Mouse (Mus musculus) hindbrain, embryonic 14.5 days (tissue): ENCODE results near the gene Rtf2. TPM values are rescaled to one million over a fixed set of nuclear protein-coding genes. Genes with fewer than 3 reads are reported as not detected.
A peak's percentile ranks its signal among the peaks of the same experiment; 100 is the strongest.

Source experiments
- ATAC-seq: fragments of 200-750 bp; cut with Nextera tagmentation; 2 replicates; pipeline ENCODE4 v1.8.0; 2017; ENCODE audit warnings: moderate number of reproducible peaks, mild to moderate bottlenecking, moderate TSS enrichment, moderate library complexity; ENCODE audit not compliant: low FRiP score
- DNase-seq: peaks from one replicate; pipeline ENCODE4 v3.0.0-alpha.2; 2015; ENCODE audit warnings: low spot score
- H3K27ac ChIP-seq: fragments of 300-500 bp; sonication (generic); 2 replicates; pipeline ENCODE4 v1.5.1; 2014; ENCODE audit warnings: mild to moderate bottlenecking, moderate library complexity
- H3K27me3 ChIP-seq: fragments of 300-500 bp; sonication (generic); 2 replicates; pipeline ENCODE4 v1.6.1; 2014; ENCODE audit warnings: mild to moderate bottlenecking, low read length, mixed read lengths; ENCODE audit not compliant: control insufficient read depth, insufficient read depth
- H3K36me3 ChIP-seq: fragments of 300-500 bp; sonication (generic); replicated peaks from 2 replicates; pipeline ENCODE4 v1.6.1; 2014; ENCODE audit not compliant: control insufficient read depth, insufficient read depth
- H3K4me1 ChIP-seq: fragments of 300-500 bp; sonication (generic); replicated peaks from 2 replicates; pipeline ENCODE4 v1.6.1; 2014; ENCODE audit warnings: antibody characterized with exemption, low read length, mixed read lengths; ENCODE audit not compliant: control insufficient read depth, insufficient read depth
- H3K4me2 ChIP-seq: fragments of 300-500 bp; sonication (generic); replicated peaks from 2 replicates; pipeline ENCODE4 v1.6.1; 2014; ENCODE audit warnings: mild to moderate bottlenecking, moderate library complexity
- H3K4me3 ChIP-seq: fragments of 300-500 bp; sonication (generic); replicated peaks from 2 replicates; pipeline ENCODE4 v1.5.1; 2014; ENCODE audit warnings: mild to moderate bottlenecking, low read length
- H3K9ac ChIP-seq: fragments of 300-500 bp; sonication (generic); 2 replicates; pipeline ENCODE4 v1.6.1; 2014
- H3K9me3 ChIP-seq: fragments of 300-500 bp; sonication (generic); 2 replicates; pipeline ENCODE4 v1.6.1; 2016; ENCODE audit warnings: low read length; ENCODE audit not compliant: control insufficient read depth
- WGBS: fragments of 180-500 bp; shearing (Covaris S2); extraction: QIAGEN DNeasy Blood & Tissue Kit; methylation state at CpG from one replicate; pipeline ENCODE4 v1.1.7; 2014; 5-methylcytosine and 5-hydroxymethylcytosine counted together
- polyA plus RNA-seq: library from polyadenylated mRNA; unstranded; fragments of >200 nt; fragmentation: Nextera tagmentation; extraction: Ambion mirVana; gene quantifications from 2 replicates; pipeline ENCODE4 v1.2.1, GENCODE M21; 2014

Rtf2 gene
- polyA plus RNA-seq, 1 experiment from 2014 or later: 91.7 TPM

DNA sequence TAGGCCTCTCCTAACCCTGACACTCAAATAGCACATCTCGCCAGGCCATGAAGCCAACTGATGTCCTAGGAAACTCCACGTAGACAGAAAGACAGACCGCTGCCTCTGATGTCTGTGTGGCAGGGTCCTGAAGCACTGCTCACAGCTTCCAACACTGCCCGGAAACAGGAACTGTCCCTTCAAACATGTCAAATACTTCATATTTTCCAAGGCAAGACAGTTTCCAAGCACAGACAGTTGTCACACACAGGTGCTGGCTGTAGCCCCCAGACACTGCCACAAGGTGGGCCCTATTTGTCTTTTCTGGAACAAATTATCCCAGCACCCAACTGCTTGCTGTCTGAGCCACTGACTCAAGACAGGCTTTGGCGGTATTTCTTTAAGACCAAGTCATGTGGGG, 22.1 kb upstream of the Rtf2 start:
- ATAC-seq (no peak), DNase-seq (no peak)
- WGBS: 88% methylated on average over 5 of the region's 5 CpGs
- H3K9ac ChIP-seq: no peak overlapping the region
- H3K4me3 ChIP-seq: no peak overlapping the region
- H3K27ac ChIP-seq: no peak overlapping the region
- no peak overlapping the region for H3K4me2 ChIP-seq
- H3K4me1 ChIP-seq: no peaks in the 10 kb centered on the region
- H3K36me3 ChIP-seq: no peaks in the 10 kb centered on the region
- no peaks in the 10 kb centered on the region for H3K9me3 ChIP-seq
- no peaks in the 10 kb centered on the region for H3K27me3 ChIP-seq

GRCm38 (mm10) chr2:172430609-172431008, 9.7 kb upstream of the Rtf2 start:
- H3K4me2 ChIP-seq: no peak overlapping the region
- no peak overlapping the region for H3K27ac ChIP-seq
- H3K4me1 ChIP-seq: no peaks in the 10 kb centered on the region
- no peak overlapping the region for H3K9ac ChIP-seq
- H3K36me3 ChIP-seq: no peaks in the 10 kb centered on the region
- no peaks in the 10 kb centered on the region for H3K27me3 ChIP-seq
- no peaks in the 10 kb centered on the region for H3K9me3 ChIP-seq
- H3K4me3 ChIP-seq: no peak overlapping the region
- 77% methylated on average over 1 of the region's 1 CpGs for WGBS
- ATAC-seq (no peak), DNase-seq (no peak)

GRCm38 (mm10) chr2:172433746-172434145, 6.6 kb upstream of the Rtf2 start:
- H3K9me3 ChIP-seq: no peaks in the 10 kb centered on the region
- ATAC-seq (no peak), DNase-seq (no peak)
- 58% methylated on average over 5 of the region's 5 CpGs for WGBS
- H3K9ac ChIP-seq: no peak overlapping the region
- H3K27ac ChIP-seq: no peak overlapping the region
- H3K4me2 ChIP-seq: no peak overlapping the region
- no peaks in the 10 kb centered on the region for H3K36me3 ChIP-seq
- H3K4me3 ChIP-seq: no peak overlapping the region
- H3K4me1 ChIP-seq: no peaks in the 10 kb centered on the region
- H3K27me3 ChIP-seq: no peaks in the 10 kb centered on the region

- no peak for ATAC-seq
Observed at GRCm38 (mm10) chr2:172437371-172437952, 2.9 kb upstream of the Rtf2 start.

DNA sequence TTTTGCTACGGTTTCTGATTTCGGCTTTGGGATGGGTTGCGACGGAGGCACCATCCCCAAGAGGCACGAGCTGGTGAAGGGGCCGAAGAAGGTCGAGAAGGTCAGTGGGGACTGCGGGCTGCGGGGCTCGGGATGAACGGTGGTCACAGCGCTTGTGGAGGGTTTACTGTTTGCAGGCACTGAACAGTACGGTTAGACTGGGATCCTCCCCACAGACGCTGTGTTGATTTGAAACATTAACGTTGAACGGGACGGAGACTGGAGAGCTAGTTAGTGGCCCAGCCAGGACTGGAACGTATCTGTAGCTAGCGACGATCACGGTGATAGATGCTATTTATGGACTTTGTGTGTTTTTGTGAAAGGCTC, 267 bp downstream of the Rtf2 start:
- peaks cover 16% of the 10 kb centered on the region for H3K4me1 ChIP-seq
- H3K27me3 ChIP-seq: no peaks in the 10 kb centered on the region
- WGBS: under 1% methylated on average over 21 of the region's 21 CpGs
- peaks cover 12% of the 10 kb centered on the region for H3K36me3 ChIP-seq
- peak overlapping the region; percentile 91 for H3K4me2 ChIP-seq
- DNase-seq (no peak), ATAC-seq (peak; percentile 72; the same call in 1 of the 2 replicates)
- peak overlapping the region; percentile 77 for H3K9ac ChIP-seq
- no peaks in the 10 kb centered on the region for H3K9me3 ChIP-seq
- H3K27ac ChIP-seq: peak overlapping the region; percentile 23; the same call in 1 of the 2 replicates
- peak overlapping the region; percentile 75 for H3K4me3 ChIP-seq

More at GRCm38 (mm10) chr2:172437371-172437952, 2.9 kb upstream of the Rtf2 start:
- Histone ChIP-seq H3K27ac (no peak overlapping the region), H3K27me3 (no peaks in the 10 kb centered on the region), H3K4me2 (no peak overlapping the region), H3K4me3 (no peak overlapping the region), H3K4me1 (peaks cover 16% of the 10 kb centered on the region), H3K36me3 (no peaks in the 10 kb centered on the region), H3K9ac (no peak overlapping the region), H3K9me3 (no peaks in the 10 kb centered on the region)
- DNase-seq: no peak
- WGBS: 71% methylated on average over 16 of the region's 16 CpGs

GRCm38 (mm10) chr2:172441176-172441575, 820 bp downstream of the Rtf2 start:
- ATAC-seq (no peak), DNase-seq (no peak)
- H3K4me3 ChIP-seq: peak overlapping the region; percentile 75
- no peaks in the 10 kb centered on the region for H3K9me3 ChIP-seq
- no peaks in the 10 kb centered on the region for H3K27me3 ChIP-seq
- H3K36me3 ChIP-seq: peaks cover 18% of the 10 kb centered on the region
- H3K27ac ChIP-seq: no peak overlapping the region
- peak overlapping the region; percentile 91 for H3K4me2 ChIP-seq
- peak overlapping the region; percentile 77 for H3K9ac ChIP-seq
- H3K4me1 ChIP-seq: peaks cover 16% of the 10 kb centered on the region
- WGBS: 31% methylated on average over 6 of the region's 6 CpGs

DNA sequence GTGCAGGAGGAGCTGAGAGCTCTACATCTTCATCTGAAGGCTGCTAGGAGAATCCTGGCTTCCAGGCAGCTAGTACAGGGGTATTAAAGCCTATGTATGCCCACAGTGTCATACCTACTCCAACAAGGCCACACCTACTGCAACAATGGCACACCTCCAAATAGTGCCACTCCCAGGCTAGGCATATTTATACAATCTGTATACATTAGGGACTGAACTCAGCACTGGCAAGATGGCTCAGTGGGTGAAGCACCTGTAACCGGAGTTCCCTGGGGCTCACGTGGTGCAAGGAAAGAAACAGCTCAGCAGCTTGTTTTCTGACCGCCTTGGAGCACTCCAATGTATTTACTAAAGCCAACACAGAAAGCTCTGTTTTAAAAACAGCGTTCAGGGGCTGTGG, 5.3 kb downstream of the Rtf2 start:
- WGBS: 93% methylated on average over 4 of the region's 4 CpGs
- H3K36me3 ChIP-seq: peaks cover 62% of the 10 kb centered on the region
- ATAC-seq: no peak

GRCm38 (mm10) chr2:172447317-172447716, 7.0 kb downstream of the Rtf2 start:
- 87% methylated on average over 6 of the region's 6 CpGs for WGBS
- Histone ChIP-seq H3K4me3 (no peak overlapping the region), H3K4me1 (no peaks in the 10 kb centered on the region), H3K4me2 (no peak overlapping the region), H3K9me3 (no peaks in the 10 kb centered on the region), H3K27ac (no peak overlapping the region), H3K27me3 (no peaks in the 10 kb centered on the region), H3K36me3 (peaks cover 77% of the 10 kb centered on the region), H3K9ac (no peak overlapping the region)
- ATAC-seq: no peak
- peak; percentile 54 for DNase-seq

More for the DNA sequence above, 5.3 kb downstream of the Rtf2 start:
- Histone ChIP-seq H3K27me3 (no peaks in the 10 kb centered on the region), H3K4me3 (no peak overlapping the region), H3K9ac (no peak overlapping the region), H3K4me1 (peaks cover 12% of the 10 kb centered on the region), H3K9me3 (no peaks in the 10 kb centered on the region), H3K27ac (no peak overlapping the region), H3K4me2 (no peak overlapping the region)
- DNase-seq: no peak

GRCm38 (mm10) chr2:172448329-172448728, 8.0 kb downstream of the Rtf2 start:
- H3K4me2 ChIP-seq: no peak overlapping the region
- H3K9ac ChIP-seq: no peak overlapping the region
- no peak overlapping the region for H3K27ac ChIP-seq
- WGBS: 86% methylated on average over 4 of the region's 4 CpGs
- H3K9me3 ChIP-seq: no peaks in the 10 kb centered on the region
- no peak overlapping the region for H3K4me3 ChIP-seq
- H3K4me1 ChIP-seq: no peaks in the 10 kb centered on the region
- DNase-seq (no peak), ATAC-seq (no peak)
- H3K27me3 ChIP-seq: no peaks in the 10 kb centered on the region
- peaks cover 87% of the 10 kb centered on the region for H3K36me3 ChIP-seq

GRCm38 (mm10) chr2:172450640-172451039, 10.3 kb downstream of the Rtf2 start:
- 90% methylated on average over 6 of the region's 6 CpGs for WGBS
- H3K9me3 ChIP-seq: no peaks in the 10 kb centered on the region
- H3K27me3 ChIP-seq: no peaks in the 10 kb centered on the region
- H3K27ac ChIP-seq: no peak overlapping the region
- DNase-seq: no peak
- H3K36me3 ChIP-seq: peaks cover 88% of the 10 kb centered on the region
- H3K4me2 ChIP-seq: no peak overlapping the region
- no peaks in the 10 kb centered on the region for H3K4me1 ChIP-seq
- ATAC-seq: no peak
- H3K9ac ChIP-seq: no peak overlapping the region
- H3K4me3 ChIP-seq: no peak overlapping the region
